Comparison of ENCODE assay signal across 22 mouse cellular contexts in genomic region chr4:91260622-91261021, GRCm38 (mm10).
DNase-seq lines count a peak whose midpoint lies in the region; ATAC-seq and TF ChIP-seq lines count a peak whose summit lies in the region.
"Had no signal": no experiment of that assay in that cellular context is flagged by ENCODE, and none has a peak within 500 bp of the region (broad histone marks: within the 10 kb centered on the region; RNA-seq: fewer than 3 reads in every experiment).

No protein-coding gene starts in this region.

- H3K9ac ChIP-seq in intestine, postnatal 0 days (ENCODE audit: low read depth, low read length) = no peak overlapping the region
- H3K9ac ChIP-seq: embryonic facial prominence, embryonic 15.5 days; heart, embryonic 15.5 days; hindbrain, embryonic 15.5 days had no signal

- no peak overlapping the region for H3K4me3 ChIP-seq in intestine, postnatal 0 days (ENCODE audit: low read depth, low read length)
- H3K4me3 ChIP-seq: embryonic facial prominence, embryonic 15.5 days; erythroblast, embryonic 14.5 days; forebrain, embryonic 10.5 days; gastrocnemius, adult 2 months; heart, adult 2 months; heart, embryonic 15.5 days; hindbrain, embryonic 10.5 days; hindbrain, embryonic 15.5 days had no signal

- intact Hi-C loops in left cerebral cortex, postnatal 4 days (cut with DNase I) = no loop called here
- intact Hi-C loops in left cerebral cortex, postnatal 25 days (cut with DNase I) = loop anchor here (10.0 kb wide), 1 partner anchor 114 kb away; no protein-coding TSS in a partner anchor

- H3K27ac ChIP-seq in intestine, postnatal 0 days (ENCODE audit: low read depth, low read length) = no peak overlapping the region
- H3K27ac ChIP-seq: embryonic facial prominence, embryonic 15.5 days; forebrain, embryonic 10.5 days; gastrocnemius, adult 2 months; heart, adult 2 months; heart, embryonic 15.5 days; hindbrain, embryonic 10.5 days; hindbrain, embryonic 15.5 days had no signal

- no peaks in the 10 kb centered on the region for H3K36me3 ChIP-seq in intestine, postnatal 0 days (ENCODE audit: control insufficient read depth, insufficient read depth)
- H3K36me3 ChIP-seq: embryonic facial prominence, embryonic 15.5 days; heart, embryonic 15.5 days; hindbrain, embryonic 15.5 days had no signal

- no peaks in the 10 kb centered on the region for H3K9me3 ChIP-seq in intestine, postnatal 0 days (ENCODE audit: control insufficient read depth)
- H3K9me3 ChIP-seq: embryonic facial prominence, embryonic 15.5 days; forebrain, embryonic 10.5 days; heart, embryonic 15.5 days; hindbrain, embryonic 10.5 days; hindbrain, embryonic 15.5 days had no signal

- peak; percentile 55 for DNase-seq in left cerebral cortex, postnatal 4 days
- DNase-seq in left cerebral cortex, postnatal 25 days (ENCODE audit: low spot score in 2 of 2) = no peak
- DNase-seq in cerebellum, adult 18-20 months = peak; percentile 30 to 45
- peak; percentile 57 for DNase-seq in cerebellum, adult 9-11 months
- no peak for DNase-seq in gastrocnemius, adult 8-10 months (ENCODE audit: low spot score in 2 of 2)
- DNase-seq: adrenal gland, adult 8-10 months; embryo, embryonic 11 days; gastrocnemius, adult 2 months; heart, adult 2 months; heart, postnatal 14 days; kidney, adult 11 months; kidney, adult 9 months had no signal

- no peak overlapping the region for H3K4me2 ChIP-seq in intestine, postnatal 0 days (replicated peaks; ENCODE audit: low read depth)
- H3K4me2 ChIP-seq: embryonic facial prominence, embryonic 15.5 days; heart, embryonic 11.5 days; heart, embryonic 15.5 days; hindbrain, embryonic 15.5 days had no signal

- no peak for TF ChIP-seq CTCF in intestine, postnatal 0 days (IDR thresholded peaks at IDR 0.05; ENCODE audit: low read depth)

- H3K4me1 ChIP-seq in intestine, postnatal 0 days (replicated peaks; ENCODE audit: control insufficient read depth, insufficient read depth, low read length) = no peaks in the 10 kb centered on the region
- H3K4me1 ChIP-seq: embryonic facial prominence, embryonic 15.5 days; forebrain, embryonic 10.5 days; hindbrain, embryonic 10.5 days had no signal

- ATAC-seq in intestine, postnatal 0 days = no peak
- ATAC-seq: forebrain, embryonic 14.5 days; inflammation-experienced regulatory T-cells, adult 6 months had no signal

- WGBS in intestine, postnatal 0 days = 88% methylated on average over 4 of the region's 4 CpGs

- no peaks in the 10 kb centered on the region for H3K27me3 ChIP-seq in intestine, postnatal 0 days (replicated peaks; ENCODE audit: control insufficient read depth, insufficient read depth, low read length)
- H3K27me3 ChIP-seq: embryonic facial prominence, embryonic 15.5 days; heart, embryonic 15.5 days; hindbrain, embryonic 15.5 days had no signal

Comparison
In these comparisons a context has a peak if more than half of its experiments do, and no peak if none do; other contexts are left out.
1. DNase-seq: peak in left cerebral cortex, postnatal 4 days (single experiment), cerebellum, adult 18-20 months (2 of 2) and cerebellum, adult 9-11 months (single experiment); none in left cerebral cortex, postnatal 25 days (0 of 2) and gastrocnemius, adult 8-10 months (0 of 2).